Mouse (Mus musculus) G1E (cell line): ENCODE measurements around the gene Sphk2. TPM values are rescaled to one million over a fixed set of nuclear protein-coding genes. Genes with fewer than 3 reads are reported as not detected.

Experiments
- ATAC-seq: 2 replicates; pipeline ENCODE4 v1.8.0; 2016; ENCODE audit warnings: mild to moderate bottlenecking; ENCODE audit not compliant: insufficient number of reproducible peaks, poor library complexity, low FRiP score, severe bottlenecking; ENCODE audit errors: extremely low read depth
- DNase-seq: peaks from one replicate; pipeline ENCODE4 v3.0.0; 2012; ENCODE audit warnings: low spot score
- H3K27me3 ChIP-seq: 2 replicates; pipeline ENCODE4 v1.6.1; 2012; ENCODE audit warnings: mild to moderate bottlenecking, low read length, inconsistent platforms; ENCODE audit not compliant: insufficient read depth
- H3K36me3 ChIP-seq: replicated peaks from 2 replicates; pipeline ENCODE3; 2012; ENCODE audit warnings: mild to moderate bottlenecking, inconsistent platforms
- H3K4me1 ChIP-seq: 2 replicates; pipeline ENCODE4 v1.6.1; 2012; ENCODE audit warnings: low read depth, low read length, inconsistent platforms, mixed read lengths; ENCODE audit not compliant: insufficient read depth
- H3K4me3 ChIP-seq: 2 replicates; pipeline ENCODE4 v1.5.1; 2012; ENCODE audit warnings: low read depth, mild to moderate bottlenecking, inconsistent platforms, low read length, moderate library complexity, mixed read lengths
- H3K9me3 ChIP-seq: replicated peaks from 2 replicates; pipeline ENCODE4 v1.6.1; 2012; ENCODE audit warnings: inconsistent platforms
- CTCF ChIP-seq: IDR thresholded peaks from 2 replicates; pipeline ENCODE4 v1.5.1; 2012; ENCODE audit warnings: low read depth, low read length, inconsistent platforms, mixed read lengths
- GATA1 ChIP-seq: IDR thresholded peaks from 2 replicates; pipeline ENCODE4 v1.6.1; 2012; ENCODE audit warnings: borderline replicate concordance, low read length, inconsistent platforms, mixed read lengths
- GATA2 ChIP-seq: IDR thresholded peaks from 2 replicates; pipeline ENCODE4 v1.6.1; 2012; ENCODE audit warnings: low read depth, low read length, inconsistent platforms, borderline replicate concordance
- POLR2AphosphoS5 ChIP-seq: IDR thresholded peaks from 2 replicates; pipeline ENCODE4 v1.6.1; 2012; ENCODE audit warnings: low read depth, low read length, inconsistent platforms; ENCODE audit not compliant: insufficient replicate concordance
- TAL1 ChIP-seq: conservative IDR thresholded peaks from 2 replicates; pipeline ENCODE4 v1.6.1; 2012; ENCODE audit warnings: low read depth, low read length, inconsistent platforms, mixed read lengths
- polyA plus RNA-seq: library from polyadenylated mRNA; stranded (reverse); fragments of >175 nt; gene quantifications from 2 replicates; pipeline ENCODE4 v1.2.3, GENCODE M21; 2012
- total RNA-seq, 2 experiments: library from RNA; stranded (forward) in 1 of 2; stranded (reverse) in 1 of 2; fragments of 200-1000 nt in 1 of 2; fragments of >200 nt in 1 of 2; fragmentation: Nextera tagmentation in 1 of 2; gene quantifications; 2 replicates each; pipeline ENCODE4 v1.2.3; 2014 to 2017

Sphk2 gene
- total and polyA plus RNA-seq, 3 experiments, result 9.3 to 96.0 (median 21.4) TPM

DNA sequence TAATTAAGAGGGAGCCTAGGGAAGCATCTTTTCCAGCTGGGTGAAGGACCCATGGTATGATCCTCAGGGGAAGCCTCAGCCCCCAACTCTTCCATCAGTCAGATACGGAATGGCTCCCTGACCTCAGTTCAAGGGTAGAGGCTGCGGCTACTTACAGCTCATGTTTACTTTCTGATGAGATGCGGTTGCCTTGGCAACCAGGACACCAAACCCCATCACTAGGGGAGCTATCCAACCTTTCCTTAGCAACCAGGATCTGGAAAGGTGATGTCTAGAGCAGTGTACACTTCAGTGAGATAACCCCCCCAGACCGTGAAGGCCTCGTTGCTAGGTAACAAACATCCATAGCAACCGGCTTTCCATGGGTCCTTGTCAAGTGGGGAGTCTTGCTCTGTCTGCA lies 8.8 kb downstream of the Sphk2 start:
- no peaks in the 10 kb centered on the region for H3K27me3 ChIP-seq
- H3K36me3 ChIP-seq, result peaks cover 60% of the 10 kb centered on the region
- TF ChIP-seq CTCF (no peak), GATA1 (no peak), POLR2AphosphoS5 (no peak; the same call in 1 of the 2 replicates)
- DNase-seq, result no peak
- H3K4me3 ChIP-seq, result no peak overlapping the region; the same call in 1 of the 2 replicates
- H3K4me1 ChIP-seq, result peaks cover 74% of the 10 kb centered on the region
- no peak for ATAC-seq
- no peaks in the 10 kb centered on the region for H3K9me3 ChIP-seq

DNA sequence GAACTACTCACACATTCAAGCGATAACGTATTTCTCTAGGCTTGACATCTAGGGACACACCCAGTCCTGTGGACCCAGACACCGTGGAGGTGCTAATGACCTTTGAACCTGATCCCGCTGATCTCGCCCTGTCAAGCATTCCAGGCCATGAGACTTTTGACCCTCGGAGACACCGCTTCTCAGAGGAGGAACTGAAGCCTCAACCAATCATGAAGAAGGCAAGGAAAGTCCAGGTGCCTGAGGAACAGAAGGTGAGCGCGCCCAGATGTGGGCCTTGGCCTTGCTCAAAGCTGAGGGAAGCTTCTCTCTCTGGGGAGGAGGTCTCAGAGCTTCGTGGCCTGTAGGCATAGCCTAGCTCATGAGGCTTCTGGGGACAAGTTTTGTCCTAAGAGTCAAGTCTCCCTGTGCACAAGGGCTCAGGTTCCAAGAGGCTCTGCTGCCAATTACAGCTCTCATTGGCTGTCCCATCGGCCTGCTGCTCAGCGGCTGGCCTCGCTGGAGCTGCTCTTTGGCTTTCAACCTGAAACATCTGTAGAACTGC lies 9.5 kb downstream of the Sphk2 start:
- no peak for TF ChIP-seq CTCF
- TF ChIP-seq POLR2AphosphoS5, result no peak
- no peak for TF ChIP-seq TAL1
- TF ChIP-seq GATA2, result no peak
- no peak for TF ChIP-seq GATA1
- DNase-seq (no peak), ATAC-seq (no peak)
- Histone ChIP-seq H3K36me3 (peaks cover 53% of the 10 kb centered on the region), H3K4me3 (peak overlapping the region; percentile 81), H3K27me3 (no peaks in the 10 kb centered on the region), H3K9me3 (no peaks in the 10 kb centered on the region), H3K4me1 (peaks cover 75% of the 10 kb centered on the region)

DNA sequence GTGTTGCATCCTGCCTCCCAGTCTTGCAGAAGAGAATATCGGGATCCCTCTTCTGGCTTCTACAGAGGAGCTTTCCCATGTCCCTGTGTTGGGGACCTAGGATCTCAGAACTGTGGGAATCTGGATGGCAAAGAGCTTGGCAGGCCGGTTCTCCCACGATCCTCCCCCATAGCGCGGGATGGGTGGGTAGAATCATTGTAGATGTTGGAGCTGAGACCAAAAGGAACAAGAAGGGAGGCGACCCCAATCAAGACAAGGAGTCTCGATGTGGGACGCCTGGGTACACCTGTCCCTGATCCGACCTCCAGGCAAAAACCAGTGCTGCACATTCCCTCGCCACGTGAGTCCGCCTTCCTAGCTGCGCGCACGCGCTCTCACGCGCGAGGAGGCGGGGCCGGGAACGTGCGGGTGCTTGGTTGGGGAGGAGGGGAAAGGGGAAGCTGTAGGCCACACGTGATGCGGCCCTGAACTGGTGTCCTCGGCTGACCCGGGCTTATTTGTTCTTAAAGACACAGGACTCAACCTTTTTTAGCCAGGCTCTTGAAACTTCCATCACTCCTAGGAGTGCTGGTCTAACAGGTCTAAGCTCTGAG lies 10.3 kb downstream of the Sphk2 start:
- H3K4me3 ChIP-seq, result peak overlapping the region; percentile 81
- no peak for TF ChIP-seq CTCF
- no peak for TF ChIP-seq POLR2AphosphoS5
- TF ChIP-seq TAL1, result no peak
- TF ChIP-seq GATA1, result no peak
- peaks cover 78% of the 10 kb centered on the region for H3K4me1 ChIP-seq
- H3K36me3 ChIP-seq, result peaks cover 45% of the 10 kb centered on the region
- H3K9me3 ChIP-seq, result no peaks in the 10 kb centered on the region
- peaks cover 4% of the 10 kb centered on the region; the same call in 1 of the 2 replicates for H3K27me3 ChIP-seq
- 0 out of 2 replicates have a peak, but pooled peaks have one; percentile 4 for ATAC-seq
- DNase-seq, result peak; percentile 91

DNA sequence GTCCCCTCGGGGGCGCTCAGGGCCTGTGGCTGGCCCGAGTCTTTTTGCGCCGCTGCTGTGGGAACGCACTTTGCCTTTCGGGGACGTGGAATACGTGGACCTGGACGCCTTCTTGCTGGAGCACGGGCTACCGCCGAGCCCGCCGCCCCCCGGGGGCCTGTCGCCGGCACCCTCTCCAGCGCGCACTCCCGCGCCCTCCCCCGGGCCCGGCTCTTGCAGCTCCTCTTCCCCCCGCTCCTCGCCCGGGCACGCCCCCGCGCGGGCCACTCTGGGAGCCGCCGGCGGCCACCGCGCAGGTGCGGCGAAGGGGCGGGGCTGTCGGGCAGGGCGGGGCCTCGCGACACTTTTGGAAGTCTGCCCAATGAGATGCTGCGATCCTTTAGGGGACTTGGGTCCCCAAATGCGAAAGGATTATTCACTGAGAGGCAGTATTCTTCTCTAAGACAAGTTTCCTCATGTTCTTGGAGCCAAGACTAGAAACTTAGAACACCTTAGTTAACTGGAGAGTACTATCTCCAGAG lies 11.0 kb downstream of the Sphk2 start:
- Histone ChIP-seq H3K27me3 (peaks cover 10% of the 10 kb centered on the region; the same call in 1 of the 2 replicates), H3K4me1 (peaks cover 75% of the 10 kb centered on the region), H3K9me3 (no peaks in the 10 kb centered on the region), H3K36me3 (peaks cover 38% of the 10 kb centered on the region), H3K4me3 (peak overlapping the region; percentile 81)
- ATAC-seq (0 out of 2 replicates have a peak, but pooled peaks have one; percentile 2), DNase-seq (peak; percentile 92)
- TF ChIP-seq GATA2, result no peak
- no peak for TF ChIP-seq CTCF
- TF ChIP-seq TAL1, result no peak
- no peak for TF ChIP-seq POLR2AphosphoS5
- TF ChIP-seq GATA1, result no peak

DNA sequence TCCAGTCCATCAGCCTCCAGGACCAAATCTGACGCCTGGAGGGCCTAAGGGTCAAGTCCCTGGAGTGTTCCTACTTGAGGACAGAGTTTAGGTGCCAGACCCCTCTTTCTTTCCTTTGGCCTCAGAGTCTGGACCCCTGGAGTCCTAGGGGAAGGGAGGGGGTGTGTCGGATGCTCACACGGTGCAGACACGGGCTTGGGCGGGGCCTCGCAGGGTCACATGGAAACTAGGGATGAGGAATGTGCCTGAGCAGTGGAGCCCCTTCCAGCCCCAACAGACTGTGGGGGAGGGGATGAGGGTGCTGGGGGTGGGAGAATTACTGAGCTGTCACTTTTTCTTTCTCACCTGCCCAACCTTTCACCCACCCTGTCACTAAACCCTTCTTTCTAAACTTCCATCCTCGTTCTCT lies 11.9 kb downstream of the Sphk2 start:
- TF ChIP-seq GATA1, result no peak
- TF ChIP-seq POLR2AphosphoS5, result no peak
- no peak for TF ChIP-seq GATA2
- no peak for TF ChIP-seq CTCF
- no peak for TF ChIP-seq TAL1
- DNase-seq (peak; percentile 65), ATAC-seq (no peak)
- Histone ChIP-seq H3K36me3 (peaks cover 29% of the 10 kb centered on the region), H3K9me3 (no peaks in the 10 kb centered on the region), H3K27me3 (peaks cover 19% of the 10 kb centered on the region), H3K4me3 (peak overlapping the region; percentile 81), H3K4me1 (peaks cover 84% of the 10 kb centered on the region)

DNA sequence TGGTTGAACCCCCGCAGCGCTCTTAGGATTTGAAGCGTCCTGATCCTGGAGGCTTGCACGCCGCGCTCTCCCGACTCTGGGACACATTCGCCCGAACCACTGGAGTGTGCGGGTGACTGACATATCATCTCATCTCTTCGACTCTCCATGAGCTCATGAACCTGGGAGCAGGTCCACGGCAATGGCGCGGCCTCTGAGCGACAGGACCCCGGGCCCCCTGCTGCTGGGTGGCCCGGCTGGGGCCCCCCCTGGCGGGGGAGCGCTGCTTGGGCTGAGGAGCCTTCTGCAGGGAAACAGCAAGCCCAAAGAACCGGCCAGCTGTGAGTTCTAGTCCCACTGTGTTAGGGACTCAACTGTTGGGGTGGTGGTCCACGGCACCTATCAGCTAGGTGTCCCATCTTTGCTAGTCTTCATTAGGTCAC lies 12.3 kb downstream of the Sphk2 start:
- H3K27me3 ChIP-seq, result peaks cover 22% of the 10 kb centered on the region
- peaks cover 25% of the 10 kb centered on the region for H3K36me3 ChIP-seq
- peaks cover 84% of the 10 kb centered on the region for H3K4me1 ChIP-seq
- no peak for ATAC-seq
- DNase-seq, result no peak
- H3K9me3 ChIP-seq, result no peaks in the 10 kb centered on the region
- H3K4me3 ChIP-seq, result peak overlapping the region; percentile 81
- TF ChIP-seq POLR2AphosphoS5 (no peak), TAL1 (no peak), GATA1 (no peak), CTCF (no peak), GATA2 (no peak)
